Mouse (Mus musculus) kidney, adult 2 months (tissue): Measurements from ENCODE around the gene Gm281. TPM values are rescaled to one million over a fixed set of nuclear protein-coding genes. Genes with fewer than 3 reads are reported as not detected.

Source experiments
- DNase-seq: peaks from one replicate; pipeline ENCODE4 v3.0.0; 2021
- H3K27ac ChIP-seq: fragments of 200-500 bp; 2 replicates; pipeline ENCODE4 v1.5.1; 2012; ENCODE audit warnings: low read depth, low read length, control low read depth, inconsistent platforms; ENCODE audit not compliant: insufficient read depth
- H3K27me3 ChIP-seq: fragments of 200-500 bp; replicated peaks from 2 replicates; pipeline ENCODE4 v1.6.1; 2012; ENCODE audit warnings: mild to moderate bottlenecking, moderate library complexity, low read length, inconsistent platforms; ENCODE audit not compliant: control insufficient read depth, insufficient read depth
- H3K36me3 ChIP-seq: fragments of 200-500 bp; 2 replicates; pipeline ENCODE4 v1.6.1; 2012; ENCODE audit warnings: mild to moderate bottlenecking, moderate library complexity, low read length, inconsistent platforms; ENCODE audit not compliant: control insufficient read depth, insufficient read depth
- H3K4me1 ChIP-seq: fragments of 200-500 bp; 2 replicates; pipeline ENCODE4 v1.6.1; 2011; ENCODE audit warnings: low read length; ENCODE audit not compliant: control insufficient read depth, insufficient read depth
- H3K4me3 ChIP-seq: fragments of 200-500 bp; 2 replicates; pipeline ENCODE4 v1.5.1; 2011; ENCODE audit warnings: mild to moderate bottlenecking, low read depth, low read length, control low read depth; ENCODE audit not compliant: insufficient read depth
- CTCF ChIP-seq: fragments of 200-500 bp; conservative IDR thresholded peaks from 2 replicates; pipeline ENCODE4 v1.5.1; 2011; ENCODE audit warnings: low read depth, mild to moderate bottlenecking, control low read depth, low read length, moderate library complexity, mixed read lengths; ENCODE audit not compliant: insufficient read depth, insufficient read length
- POLR2A ChIP-seq: fragments of 200-500 bp; IDR thresholded peaks from one replicate; pipeline ENCODE4 v1.6.1; 2011; ENCODE audit warnings: low read depth, low read length, control low read depth
- WGBS: fragments of 180-500 bp; shearing (Covaris S2); methylation state at CpG from one replicate; pipeline ENCODE4 v1.1.7; 2018; 5-methylcytosine and 5-hydroxymethylcytosine counted together
- polyA plus RNA-seq: library from polyadenylated mRNA; depleted of rRNA; stranded (reverse); fragments of >200 nt; gene quantifications from 2 replicates; pipeline ENCODE4 v1.2.3, GENCODE M21; 2012

Gm281 gene
- polyA plus RNA-seq, 1 experiment, result not detected

- peak; percentile 62 for TF ChIP-seq CTCF
- no peak for TF ChIP-seq POLR2A
- Histone ChIP-seq H3K4me1 (no peaks in the 10 kb centered on the region), H3K36me3 (peaks cover 8% of the 10 kb centered on the region), H3K4me3 (no peak overlapping the region), H3K27me3 (no peaks in the 10 kb centered on the region), H3K27ac (no peak overlapping the region)
- DNase-seq, result peak; percentile 21
Observed at GRCm38 (mm10) chr14:13950401-13950800, 36.1 kb upstream of the Gm281 start.

- TF ChIP-seq CTCF (no peak), POLR2A (no peak)
- H3K36me3 ChIP-seq, result peaks cover 8% of the 10 kb centered on the region
- no peak overlapping the region for H3K27ac ChIP-seq
- WGBS, result 94% methylated on average over 7 of the region's 7 CpGs
- H3K4me1 ChIP-seq, result no peaks in the 10 kb centered on the region
- DNase-seq, result no peak
- no peak overlapping the region for H3K4me3 ChIP-seq
- H3K27me3 ChIP-seq, result no peaks in the 10 kb centered on the region
Observed at GRCm38 (mm10) chr14:13948345-13948744, 34.1 kb upstream of the Gm281 start.

GRCm38 (mm10) chr14:13944686-13945085 is 30.4 kb upstream of the Gm281 start:
- Histone ChIP-seq H3K36me3 (peaks cover 2% of the 10 kb centered on the region; the same call in 1 of the 2 replicates), H3K27ac (no peak overlapping the region), H3K27me3 (no peaks in the 10 kb centered on the region), H3K4me3 (no peak overlapping the region), H3K4me1 (no peaks in the 10 kb centered on the region)
- TF ChIP-seq CTCF (no peak), POLR2A (no peak)
- 86% methylated on average over 4 of the region's 4 CpGs for WGBS
- DNase-seq, result no peak

GRCm38 (mm10) chr14:13934052-13934371 is 19.7 kb upstream of the Gm281 start:
- WGBS, result 48% methylated on average over 5 of the region's 5 CpGs

GRCm38 (mm10) chr14:13933290-13934051 is 19.2 kb upstream of the Gm281 start:
- TF ChIP-seq CTCF (no peak), POLR2A (no peak)
- no peak overlapping the region for H3K27ac ChIP-seq
- DNase-seq, result no peak
- no peaks in the 10 kb centered on the region for H3K27me3 ChIP-seq
- no peaks in the 10 kb centered on the region for H3K4me1 ChIP-seq
- no peaks in the 10 kb centered on the region for H3K36me3 ChIP-seq
- 36% methylated on average over 31 of the region's 31 CpGs for WGBS
- H3K4me3 ChIP-seq, result peak overlapping the region; percentile 28; the same call in 1 of the 2 replicates

More at GRCm38 (mm10) chr14:13934052-13934371, 19.7 kb upstream of the Gm281 start:
- TF ChIP-seq POLR2A (no peak), CTCF (no peak)
- H3K36me3 ChIP-seq, result no peaks in the 10 kb centered on the region
- no peaks in the 10 kb centered on the region for H3K4me1 ChIP-seq
- DNase-seq, result no peak
- H3K4me3 ChIP-seq, result peak overlapping the region; percentile 28; the same call in 1 of the 2 replicates
- H3K27me3 ChIP-seq, result no peaks in the 10 kb centered on the region
- H3K27ac ChIP-seq, result no peak overlapping the region

GRCm38 (mm10) chr14:13917630-13918029 is 3.4 kb upstream of the Gm281 start:
- TF ChIP-seq CTCF (peak; percentile 27; the same call in 1 of the 2 replicates), POLR2A (no peak)
- DNase-seq, result peak; percentile 68
- Histone ChIP-seq H3K27ac (no peak overlapping the region), H3K27me3 (no peaks in the 10 kb centered on the region), H3K36me3 (no peaks in the 10 kb centered on the region), H3K4me1 (no peaks in the 10 kb centered on the region), H3K4me3 (no peak overlapping the region)
- WGBS, result 32% methylated on average over 3 of the region's 3 CpGs

- WGBS, result 82% methylated on average over 10 of the region's 10 CpGs
- no peak for TF ChIP-seq POLR2A
- TF ChIP-seq CTCF, result no peak
- no peaks in the 10 kb centered on the region for H3K4me1 ChIP-seq
- H3K36me3 ChIP-seq, result no peaks in the 10 kb centered on the region
- H3K4me3 ChIP-seq, result no peak overlapping the region
- no peak overlapping the region for H3K27ac ChIP-seq
- no peak for DNase-seq
- H3K27me3 ChIP-seq, result no peaks in the 10 kb centered on the region
Observed at GRCm38 (mm10) chr14:13917208-13917607, 2.9 kb upstream of the Gm281 start.
